Mouse (Mus musculus) forelimb bud, embryonic 11.5 days (tissue): ENCODE results near the gene Tgfa.

Experiments used
- DNase-seq: peaks from one replicate; pipeline ENCODE4 v3.0.0-alpha.2; 2012; ENCODE audit warnings: low read depth, low spot score

Tgfa gene

DNA sequence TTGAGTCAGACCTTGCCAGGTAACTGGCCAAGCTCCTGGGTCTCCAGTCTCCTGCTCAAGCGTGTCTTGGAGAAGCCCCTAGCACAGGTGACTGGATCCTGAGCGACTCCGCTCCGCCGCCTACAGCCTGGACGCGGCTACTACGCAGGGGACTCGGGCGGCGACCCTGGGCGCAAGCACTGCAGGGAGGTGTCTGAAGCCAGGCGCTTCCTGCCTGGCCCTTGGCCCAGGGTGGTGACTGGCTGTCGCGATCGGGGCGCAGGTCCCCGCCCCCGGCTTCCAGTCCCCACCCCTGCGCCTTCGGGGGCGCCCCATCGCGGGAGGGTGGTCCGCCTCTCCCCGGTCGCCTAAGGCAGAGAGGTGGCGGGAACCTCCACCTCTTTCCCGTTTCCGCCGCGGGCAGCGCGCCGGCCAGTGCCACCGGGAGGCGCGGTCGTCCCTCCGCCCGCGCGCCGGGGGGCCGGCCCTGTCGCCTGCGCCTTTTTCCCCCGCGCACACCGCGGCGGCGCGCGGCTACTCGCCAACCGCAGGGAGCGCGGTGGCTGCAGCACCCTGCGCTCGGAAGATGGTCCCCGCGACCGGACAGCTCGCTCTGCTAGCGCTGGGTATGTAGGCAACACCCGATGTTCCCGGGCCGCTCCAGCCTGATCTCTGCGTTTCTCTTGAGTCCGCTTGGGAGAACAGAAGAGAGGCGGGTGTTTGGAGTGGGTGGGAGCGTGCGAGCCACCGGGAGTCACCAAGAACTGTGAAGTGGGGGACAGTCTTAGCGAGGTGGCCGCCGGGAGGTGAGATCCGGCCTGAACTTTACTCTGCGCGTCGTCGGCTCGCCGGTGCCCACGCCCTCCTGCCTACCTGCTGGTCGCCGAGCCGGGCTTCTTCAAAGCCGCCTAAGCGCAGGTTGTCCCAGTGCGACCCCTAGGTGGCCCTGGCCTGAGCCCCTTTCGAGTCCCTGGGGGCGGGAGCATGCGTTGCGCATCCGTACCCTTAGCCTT lies at the start of gene Tgfa:
Gene Tgfa, plus strand, starts transcription at position 283 of the 992 bp plus-strand sequence.
- peak; percentile 39 for DNase-seq

DNA sequence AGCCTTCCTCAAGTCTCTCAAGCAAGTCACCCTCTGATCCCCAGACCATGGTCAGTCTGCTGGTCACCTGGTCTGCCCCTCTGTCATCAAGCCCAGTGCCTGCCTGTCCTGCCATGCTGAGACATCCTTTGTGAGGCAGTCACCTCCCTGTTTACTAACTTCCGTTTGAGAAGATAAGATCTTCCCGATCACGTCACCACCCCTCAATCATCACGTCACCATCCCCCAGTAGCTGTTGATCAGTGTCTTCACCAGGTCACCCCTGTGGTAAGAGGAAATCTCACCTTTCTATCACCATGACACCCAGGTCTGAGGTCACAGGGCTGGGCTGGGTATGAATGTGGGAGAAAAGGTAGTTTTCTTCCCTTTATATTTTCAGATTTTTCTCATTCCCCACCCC lies 46.5 kb upstream of the Tgfa start:
- no peak for DNase-seq

DNA sequence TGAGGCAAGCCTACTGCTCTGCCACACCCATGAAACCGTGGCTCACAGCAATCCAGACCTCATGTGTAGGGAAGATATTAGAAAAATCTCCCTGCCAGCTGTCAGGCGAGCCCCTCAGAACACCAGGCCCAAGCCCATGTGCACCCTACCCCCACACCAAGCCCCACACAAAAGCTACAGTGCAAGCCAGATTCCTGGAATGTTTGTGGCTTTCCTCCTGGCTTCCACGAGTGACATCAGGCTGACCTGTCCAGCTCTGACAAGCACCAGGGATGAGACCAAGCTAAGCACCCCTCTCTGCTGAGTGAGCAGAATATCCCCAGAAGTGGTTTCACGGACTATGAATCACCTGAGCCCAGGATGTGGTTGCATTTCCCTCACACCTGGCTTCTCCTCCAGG lies 46.0 kb upstream of the Tgfa start:
- DNase-seq = no peak

DNA sequence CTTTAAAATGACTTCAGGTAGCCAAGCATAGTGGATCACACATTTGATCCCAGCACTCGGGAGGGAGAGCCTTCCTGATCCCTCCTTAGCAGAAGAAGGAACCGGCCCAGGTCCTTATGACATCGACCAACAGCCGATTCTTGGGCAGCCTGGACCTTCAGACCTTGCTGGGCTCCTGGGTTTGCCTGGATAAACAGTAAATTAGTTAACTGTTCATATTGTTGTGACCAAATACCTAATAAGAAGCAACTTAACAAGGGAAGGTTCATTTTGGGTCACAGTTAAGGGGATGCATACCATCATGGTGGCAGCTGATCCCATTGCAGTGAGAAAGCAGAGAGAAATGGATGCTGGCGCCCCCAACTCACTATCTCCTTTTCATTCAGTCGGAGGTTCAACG lies 42.3 kb upstream of the Tgfa start:
- no peak for DNase-seq

DNA sequence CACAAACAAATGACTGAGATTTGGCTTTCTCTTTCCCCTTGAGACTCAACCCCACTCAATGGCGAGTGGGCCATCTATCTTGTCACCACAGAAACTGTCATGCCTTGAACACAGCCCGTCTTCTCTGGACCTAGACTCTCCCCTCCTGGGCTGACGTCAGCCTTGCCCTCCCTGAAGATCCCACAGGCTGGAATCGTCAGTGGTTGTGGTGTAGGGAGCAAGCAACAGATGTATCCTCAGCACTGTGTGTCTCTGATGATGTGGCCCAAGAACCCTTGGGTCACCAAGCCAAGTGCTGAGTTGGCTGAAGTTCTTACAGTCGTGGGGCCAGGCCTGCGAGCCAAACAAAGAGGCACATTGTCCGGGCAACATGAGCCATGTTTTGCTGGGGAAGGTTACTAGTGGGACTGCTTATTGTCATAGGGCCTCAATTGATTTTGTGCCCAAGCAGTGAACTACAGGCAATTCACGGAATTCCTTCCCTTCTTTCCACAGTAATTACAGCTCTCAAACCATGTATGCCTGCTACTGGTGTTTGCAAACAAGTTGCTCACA lies 41.5 kb upstream of the Tgfa start:
- DNase-seq = no peak

DNA sequence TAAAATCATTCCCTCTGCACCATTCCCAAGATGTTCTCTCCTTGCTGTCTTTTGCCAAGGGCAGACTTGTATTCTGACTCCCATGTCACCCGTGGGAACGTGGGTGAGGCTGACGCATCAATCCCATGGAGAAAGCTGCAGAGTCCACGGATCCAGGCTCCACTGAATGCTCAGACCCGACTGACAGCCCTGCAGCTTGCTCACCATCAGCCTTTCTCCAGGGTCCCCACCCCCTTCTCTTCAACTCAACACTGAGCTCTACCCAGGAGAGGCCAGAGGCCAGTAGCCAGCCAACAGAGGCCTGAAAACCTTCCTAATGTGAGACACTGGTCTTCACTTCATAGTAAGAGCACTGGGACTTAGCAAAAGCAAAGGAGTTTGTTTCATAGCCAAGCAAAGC lies 41.0 kb upstream of the Tgfa start:
- no peak for DNase-seq

DNA sequence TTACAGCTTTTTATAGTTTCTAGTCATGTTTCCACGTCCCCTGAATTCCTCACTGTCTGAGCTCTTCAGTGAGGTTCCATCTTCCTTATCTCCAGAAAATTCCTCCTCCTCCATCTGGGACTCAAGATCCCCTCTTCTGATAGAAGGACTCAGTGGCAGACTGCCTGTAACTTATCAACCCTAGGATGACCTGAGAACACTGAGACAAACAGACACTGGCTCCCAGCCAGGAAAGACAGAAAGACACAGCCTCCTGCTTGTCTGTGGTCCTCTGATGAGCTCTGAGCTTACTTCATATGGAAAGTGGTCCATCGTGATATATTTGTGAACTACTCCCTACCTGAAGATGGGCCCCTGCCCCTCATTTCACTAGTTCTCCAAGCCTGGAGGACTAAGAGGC lies 40.5 kb upstream of the Tgfa start:
- DNase-seq = no peak

DNA sequence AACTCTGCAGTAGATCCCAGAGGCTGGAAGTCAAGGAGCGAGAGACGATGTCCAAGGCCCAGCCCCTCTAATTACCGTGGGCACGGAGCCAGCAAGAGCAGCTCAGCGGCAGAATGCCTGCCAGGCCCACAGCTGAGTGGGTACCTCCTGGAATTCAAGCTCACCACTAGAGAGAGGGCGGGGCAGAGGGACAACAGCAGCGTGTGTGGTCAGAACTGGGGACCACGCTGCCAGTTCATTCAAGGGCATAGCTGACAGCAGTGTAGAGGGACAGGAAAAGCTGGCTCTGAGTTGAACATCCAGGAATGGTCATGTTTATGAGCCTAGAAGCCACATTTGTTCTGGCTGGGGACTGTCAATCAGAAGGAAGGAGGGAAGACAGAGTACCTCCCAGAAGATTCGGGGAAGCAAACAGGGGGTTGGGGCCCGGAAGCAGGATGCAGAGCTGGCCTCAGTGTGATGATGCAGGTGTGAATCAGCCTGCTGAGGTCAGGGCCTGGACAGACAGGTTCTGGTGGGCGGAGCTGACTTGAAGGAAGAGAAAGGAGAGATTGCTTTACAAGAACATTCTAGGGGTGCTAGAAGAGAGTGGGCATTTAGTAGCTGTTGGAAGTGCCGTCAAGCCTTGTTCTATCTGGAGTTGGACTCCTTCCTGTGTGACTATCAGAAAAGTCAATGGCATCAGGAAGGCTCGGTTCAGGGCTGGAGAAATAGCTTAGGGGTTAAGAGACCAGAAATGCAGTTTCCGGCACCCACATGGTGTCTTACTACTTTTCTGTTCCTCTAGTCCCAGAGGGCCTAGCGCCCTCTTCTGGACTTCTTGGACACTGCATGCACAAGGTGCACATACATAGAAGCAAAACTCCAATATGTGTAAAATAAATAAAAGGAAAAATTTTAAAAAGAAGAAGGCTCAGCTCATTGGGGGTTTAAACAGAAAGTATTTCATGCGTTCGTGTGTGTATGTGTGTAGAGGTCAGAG lies 37.5 kb upstream of the Tgfa start:
- no peak for DNase-seq

DNA sequence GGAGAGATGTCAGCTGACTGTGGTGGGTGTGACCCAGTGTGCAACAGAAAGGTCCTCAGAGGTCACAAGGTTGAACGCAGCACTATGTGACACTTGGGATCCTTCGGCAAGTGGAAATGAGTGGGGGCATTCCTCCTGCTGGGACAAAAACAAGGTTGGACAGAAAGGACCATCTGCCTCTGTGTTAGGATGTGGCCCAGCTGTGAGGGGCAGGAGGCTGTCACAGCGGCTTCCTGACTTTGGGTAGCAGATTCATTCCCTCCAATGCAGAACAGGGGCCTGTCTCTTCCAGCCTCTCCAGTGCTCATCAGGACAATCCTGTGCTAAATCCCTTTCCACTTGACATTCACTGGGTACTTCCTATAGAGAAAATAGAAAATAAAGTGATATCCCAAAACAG lies 34.1 kb upstream of the Tgfa start:
- DNase-seq = no peak

DNA sequence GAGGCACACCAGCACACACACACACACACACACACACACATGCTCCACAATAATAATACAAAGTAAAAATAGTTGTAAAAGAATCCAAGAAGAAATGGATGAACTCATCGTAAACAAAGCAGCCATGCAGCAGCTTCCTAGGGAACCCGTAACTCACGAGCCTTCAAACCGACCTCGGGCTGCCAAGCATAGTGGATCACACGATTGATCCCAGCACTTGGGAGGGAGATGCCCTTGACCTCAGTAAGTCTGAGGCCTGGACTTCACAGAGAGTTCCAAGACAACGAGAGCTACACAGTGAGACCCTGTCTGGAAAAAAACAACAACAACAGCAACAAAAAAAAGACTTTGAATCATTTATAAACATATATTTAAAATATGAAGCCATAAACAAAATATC lies 33.4 kb upstream of the Tgfa start:
- no peak for DNase-seq

DNA sequence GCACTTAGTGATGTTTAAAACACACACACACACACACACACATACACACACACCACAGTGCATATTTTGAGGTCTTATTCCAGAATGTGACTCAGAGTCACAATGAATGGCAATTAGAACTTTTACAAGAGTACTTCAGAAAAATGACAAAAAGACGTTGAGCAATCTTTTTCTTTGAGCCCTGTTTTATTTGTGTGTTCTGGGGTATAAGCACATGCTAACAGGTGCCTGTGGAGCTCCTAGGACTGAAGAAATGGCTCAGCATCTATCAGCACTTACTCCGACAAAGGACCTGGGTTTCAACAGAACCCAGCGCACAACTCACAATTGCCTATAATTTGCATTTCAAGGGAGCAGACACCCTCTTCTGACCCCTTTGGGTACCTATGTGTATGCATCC lies 31.0 kb upstream of the Tgfa start:
- no peak for DNase-seq

DNA sequence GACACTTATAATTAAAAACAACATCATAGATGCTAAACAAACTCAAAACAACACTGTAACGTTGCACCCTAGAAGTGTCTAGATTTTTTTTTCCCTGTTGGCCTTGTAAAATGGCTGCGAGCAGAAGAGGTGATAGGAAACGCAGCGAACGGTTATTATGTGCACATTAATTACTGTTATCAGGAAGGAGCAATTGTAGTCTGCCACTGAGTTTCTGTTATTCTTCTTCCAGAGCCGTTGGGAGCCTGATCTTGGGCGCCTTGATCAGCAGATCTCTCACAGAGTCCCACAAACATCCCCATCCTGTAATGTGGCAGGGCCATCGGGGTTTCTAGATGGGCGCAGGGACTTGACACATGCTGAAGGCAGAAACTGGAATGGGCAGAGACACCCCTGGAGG lies 28.6 kb upstream of the Tgfa start:
- no peak for DNase-seq

DNA sequence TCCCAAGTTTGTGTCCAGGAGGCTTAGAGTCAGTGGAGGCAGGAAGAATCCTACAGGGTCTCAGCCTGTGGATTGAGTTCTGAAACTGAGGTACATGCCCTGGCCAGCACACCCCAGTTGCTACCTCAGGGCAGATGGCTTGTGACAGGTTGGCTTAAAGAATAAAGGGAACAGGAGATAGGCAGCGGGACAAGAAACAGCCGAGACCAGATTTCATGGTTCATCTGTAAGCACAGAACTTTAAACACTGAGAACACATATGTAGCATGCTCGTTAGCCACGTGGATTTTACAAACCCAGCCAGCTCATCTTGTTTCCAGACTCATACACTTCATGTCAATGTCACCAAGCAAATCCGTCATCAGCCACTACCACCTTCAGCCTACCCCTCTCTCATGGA lies 27.2 kb upstream of the Tgfa start:
- no peak for DNase-seq

DNA sequence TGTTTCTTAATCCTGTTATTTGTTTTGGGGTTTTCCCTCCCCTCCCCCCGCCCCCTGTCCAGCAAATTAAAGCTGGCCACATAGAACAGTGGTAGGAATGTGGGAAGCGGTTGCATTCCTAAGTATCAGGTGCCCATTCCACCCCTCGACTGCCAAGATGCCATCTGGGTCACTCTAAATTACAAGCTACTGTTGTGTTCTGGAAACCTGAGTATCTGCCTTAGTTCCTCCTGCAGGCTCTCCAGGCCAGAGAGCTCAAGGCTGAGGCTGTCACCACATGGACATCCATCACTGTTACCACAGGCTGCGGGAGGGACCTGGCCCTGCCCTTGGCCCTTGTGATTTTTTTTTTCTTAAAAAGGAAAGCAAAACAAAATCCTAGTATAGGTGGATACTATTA lies 25.9 kb upstream of the Tgfa start:
- peak; percentile 27 for DNase-seq

DNA sequence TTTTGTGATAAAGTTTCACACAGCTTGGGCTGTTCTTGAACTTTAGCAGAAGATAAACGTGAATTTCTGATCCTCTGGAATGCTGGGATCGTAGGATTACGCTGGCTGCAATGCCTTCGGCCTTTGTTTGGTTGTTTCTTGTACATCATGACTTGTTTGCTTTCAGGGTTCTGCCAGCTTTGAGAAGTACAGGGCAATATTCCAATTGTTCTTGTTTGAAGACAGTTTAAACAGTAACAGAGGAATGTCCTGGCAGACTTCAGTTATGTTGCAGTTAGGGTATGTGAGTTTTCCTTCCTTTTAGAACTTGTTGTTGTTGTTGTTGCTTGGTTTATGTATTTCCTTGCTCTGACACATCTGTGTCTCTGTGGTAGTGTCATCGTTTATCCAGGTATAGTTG lies 18.8 kb upstream of the Tgfa start:
- DNase-seq = no peak

DNA sequence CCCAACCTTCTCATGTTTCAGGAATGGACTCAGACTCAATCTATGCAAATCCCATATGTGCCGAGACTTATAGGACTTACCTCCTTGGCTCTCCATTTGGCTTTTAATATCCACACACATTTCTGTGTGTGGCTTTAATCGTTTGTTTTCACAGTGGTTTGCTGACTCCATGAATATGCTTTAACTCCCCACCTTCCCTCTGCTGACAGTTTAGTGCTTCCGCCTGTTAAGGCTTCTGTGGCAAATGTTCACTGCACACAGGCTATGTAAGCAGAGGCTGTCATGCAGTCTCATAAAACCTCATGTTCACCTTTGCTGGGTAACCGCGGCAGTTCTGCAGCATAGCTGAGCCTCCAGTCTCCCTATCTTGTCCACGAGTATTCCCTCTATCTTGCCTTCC lies 18.3 kb upstream of the Tgfa start:
- DNase-seq = no peak

DNA sequence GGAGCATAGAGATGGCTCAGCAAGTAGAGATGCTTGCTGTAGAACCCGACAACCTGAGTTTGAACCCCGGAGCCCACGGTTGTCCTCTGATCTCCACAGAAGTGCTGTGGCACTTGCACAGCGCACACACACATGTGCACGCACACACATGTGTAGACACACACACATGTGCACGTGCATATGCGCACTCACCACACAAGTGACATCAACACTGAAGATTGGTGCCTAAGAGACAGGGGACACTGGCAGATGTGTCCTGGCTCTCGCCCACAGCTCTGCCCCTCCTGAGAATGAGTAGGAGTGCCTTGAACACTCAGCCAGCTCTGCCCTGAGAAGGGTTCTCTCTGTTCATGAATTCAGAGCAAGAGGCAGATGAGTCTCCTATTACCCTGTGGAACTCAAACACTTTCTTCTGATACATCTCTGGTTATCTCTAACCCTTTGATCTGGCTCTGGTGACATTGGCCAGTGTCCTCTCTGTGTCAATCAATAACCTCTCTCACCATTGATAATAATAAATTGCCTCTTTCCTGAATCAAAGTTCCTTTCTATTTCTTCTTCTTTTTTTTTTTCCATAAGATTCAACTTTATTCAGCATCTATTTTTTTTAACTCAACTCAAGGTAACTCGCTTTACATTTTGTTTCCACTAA lies 17.6 kb upstream of the Tgfa start:
- DNase-seq = no peak

DNA sequence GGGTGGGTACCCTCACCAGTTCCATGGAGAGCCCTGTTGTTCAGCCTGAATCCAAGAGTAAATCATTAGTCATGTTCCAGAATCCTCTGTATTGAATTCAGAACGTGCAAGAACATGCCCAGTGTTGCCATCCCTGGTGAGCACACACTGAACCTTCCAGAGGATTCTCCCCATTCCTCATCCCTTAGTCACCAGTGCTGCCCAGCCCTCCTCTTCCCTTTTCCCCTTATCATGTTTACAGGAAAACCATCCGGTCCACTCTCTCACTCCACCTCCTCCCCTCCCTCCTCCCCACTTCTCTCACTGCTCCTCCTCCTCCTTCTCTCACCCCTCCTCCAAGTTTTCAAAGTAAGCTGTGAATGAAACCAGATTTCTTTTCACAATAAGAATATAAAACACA lies 14.4 kb upstream of the Tgfa start:
- no peak for DNase-seq

DNA sequence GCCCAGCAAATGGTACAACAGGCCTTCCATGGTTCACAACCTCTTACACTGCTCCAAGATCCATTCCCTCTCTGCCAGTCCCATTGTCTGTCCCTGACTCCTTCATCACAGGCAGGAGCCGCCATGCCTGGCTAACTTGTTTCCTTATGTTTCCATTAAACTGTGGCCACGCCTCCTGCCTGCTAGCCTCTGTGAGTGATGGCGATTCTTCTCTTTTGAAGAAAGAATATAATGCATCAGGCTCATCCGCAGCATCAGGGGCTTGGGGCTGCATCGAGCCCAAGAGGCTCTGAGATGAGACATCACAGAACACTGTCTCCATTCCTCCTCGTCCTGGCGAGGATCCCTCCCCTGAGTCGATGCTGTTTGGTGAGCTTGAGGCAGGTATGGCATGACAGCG lies 13.0 kb upstream of the Tgfa start:
- no peak for DNase-seq

DNA sequence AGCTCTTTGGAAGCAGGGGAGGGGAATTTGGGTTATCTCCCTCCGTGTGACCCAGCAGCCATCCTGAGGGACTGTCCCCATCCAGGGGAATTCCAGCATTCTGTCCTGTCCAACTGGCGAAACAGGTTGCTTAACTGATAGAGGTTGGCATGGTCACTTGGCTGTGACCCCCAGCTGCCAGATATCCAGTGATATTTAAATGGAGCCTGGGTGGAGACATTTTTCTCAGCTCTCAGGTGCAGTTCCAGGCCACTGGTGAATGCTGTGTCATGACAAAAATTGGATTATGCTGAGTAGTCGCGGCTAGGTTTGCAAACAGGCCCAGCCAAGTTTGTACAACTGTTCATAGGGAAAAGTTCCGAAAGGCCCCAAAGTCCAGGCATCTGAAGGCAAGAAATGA lies 12.4 kb upstream of the Tgfa start:
- no peak for DNase-seq

DNA sequence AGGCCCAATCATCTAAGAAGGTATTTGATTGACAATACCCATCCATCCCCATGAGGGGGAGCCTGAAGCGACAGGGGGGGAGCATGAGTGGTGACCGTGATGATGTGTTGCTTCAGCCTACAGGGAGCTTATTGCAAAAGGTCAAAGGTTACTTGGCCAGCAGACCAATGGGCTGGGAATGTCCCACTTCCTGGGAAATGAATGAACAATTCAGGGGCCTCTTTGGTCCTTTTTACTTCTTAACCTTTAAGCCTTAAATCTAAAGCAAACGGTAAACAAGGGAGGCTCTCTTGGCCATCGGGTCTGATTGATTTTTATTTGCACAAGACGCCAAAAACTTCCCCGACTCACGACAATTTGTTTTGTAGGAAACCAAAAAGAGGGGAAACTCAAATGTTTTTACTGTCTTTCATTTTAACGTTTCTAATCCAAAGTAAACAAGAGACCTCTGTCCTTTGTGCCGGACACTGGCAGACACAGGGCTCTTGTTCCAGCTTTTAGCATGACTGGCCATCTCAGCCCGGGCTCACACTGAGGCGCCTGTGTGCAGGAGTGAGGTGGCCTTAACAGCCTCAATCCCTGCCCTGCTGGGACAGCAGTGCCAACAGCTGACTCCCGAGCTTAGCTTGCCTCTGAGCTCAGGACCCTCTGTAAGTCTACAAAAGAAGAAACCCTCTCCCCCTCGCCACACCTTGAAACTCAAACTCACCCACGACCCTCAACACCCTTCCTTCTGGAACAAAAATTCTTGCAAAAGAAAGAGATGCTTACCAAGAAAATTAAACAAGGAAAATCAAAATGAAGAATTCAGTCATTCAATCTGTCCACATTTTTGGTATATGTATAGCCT lies 8.7 kb upstream of the Tgfa start:
- no peak for DNase-seq
